Mouse (Mus musculus): ENCODE data around the gene Efna2.

Efna2 gene

GRCm38 (mm10) chr10:80142530-80142925 is 36.8 kb upstream of the Efna2 start:
- no peak for DNase-seq

GRCm38 (mm10) chr10:80143664-80144063 is 35.6 kb upstream of the Efna2 start:
- DNase-seq: peak; percentile 47

GRCm38 (mm10) chr10:80144159-80144558 is 35.1 kb upstream of the Efna2 start:
- peak; percentile 37 for DNase-seq

- peak; percentile 84 for DNase-seq
These were observed 34.1 kb upstream of the Efna2 start for GRCm38 (mm10) chr10:80144864-80145838.

GRCm38 (mm10) chr10:80145896-80146295 is 33.4 kb upstream of the Efna2 start:
- peak; percentile 66 for DNase-seq

GRCm38 (mm10) chr10:80146568-80147011 is 32.7 kb upstream of the Efna2 start:
- peak; percentile 50 for DNase-seq

GRCm38 (mm10) chr10:80147146-80147718 is 32.0 kb upstream of the Efna2 start:
- DNase-seq: peak; percentile 51

GRCm38 (mm10) chr10:80147719-80148601 is 31.3 kb upstream of the Efna2 start, which contains the start of gene Midn:
Gene Midn (plus strand): TSS chr10:80148272.
- peak; percentile 79 for DNase-seq

GRCm38 (mm10) chr10:80148610-80149290 is 30.5 kb upstream of the Efna2 start:
- DNase-seq: peak; percentile 96

GRCm38 (mm10) chr10:80149291-80150225 is 29.7 kb upstream of the Efna2 start:
- DNase-seq: peak; percentile 94

GRCm38 (mm10) chr10:80150226-80151210 is 28.8 kb upstream of the Efna2 start:
- DNase-seq: peak; percentile 75

- DNase-seq: peak; percentile 62
These were observed 27.9 kb upstream of the Efna2 start for GRCm38 (mm10) chr10:80151211-80152034.

- no peak for DNase-seq
These were observed 27.0 kb upstream of the Efna2 start for GRCm38 (mm10) chr10:80152071-80152872.

GRCm38 (mm10) chr10:80152873-80153260 is 26.4 kb upstream of the Efna2 start:
- no peak for DNase-seq

GRCm38 (mm10) chr10:80153713-80154112 is 25.6 kb upstream of the Efna2 start:
- no peak for DNase-seq

GRCm38 (mm10) chr10:80154384-80154783 is 24.9 kb upstream of the Efna2 start:
- no peak for DNase-seq

- DNase-seq: no peak
These were observed 24.0 kb upstream of the Efna2 start for GRCm38 (mm10) chr10:80155277-80155676.
